Mouse (Mus musculus): ENCODE results near the gene Pdcd4. TPM values are rescaled to one million over a fixed set of nuclear protein-coding genes. Genes with fewer than 3 reads are reported as not detected.
A peak's percentile ranks its signal among the peaks of the same experiment; 100 is the strongest.
"Not testable (repeated sequence)": the region's sequence is repeated elsewhere in the genome, so short reads cannot be mapped to it uniquely, and the experiment has no call there.

Pdcd4 gene
- polyA plus RNA-seq, 1 experiment from 2014 or later, result 129 TPM

DNA sequence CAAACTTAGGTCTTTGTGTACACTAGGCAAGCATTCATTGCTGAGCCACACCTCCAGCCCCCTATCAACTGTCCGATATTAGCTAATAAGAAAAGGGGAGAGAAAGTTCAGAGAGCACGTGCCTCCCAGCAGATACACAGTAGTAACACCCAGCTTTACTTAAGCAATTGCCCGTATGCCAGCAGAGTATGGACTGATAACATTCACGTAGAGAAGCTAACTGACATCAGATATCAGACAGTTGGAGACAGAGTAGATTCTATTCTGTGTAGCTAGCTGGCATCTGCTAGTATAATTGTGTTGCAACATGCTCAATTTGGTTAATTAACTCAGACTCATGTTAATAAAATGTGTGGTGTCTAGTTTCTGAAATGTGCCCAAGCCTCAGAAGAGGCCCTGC is 49.1 kb downstream of the Pdcd4 start:
- no peaks in the 10 kb centered on the region for H3K9me3 ChIP-seq
- H3K27me3 ChIP-seq, result no peaks in the 10 kb centered on the region
- ATAC-seq (ENCODE audit: insufficient number of reproducible peaks, insufficient read depth, low FRiP score, low TSS enrichment), result no peak
- WGBS, result 83% methylated on average over 4 of the region's 4 CpGs
- 0 out of 2 replicates have a peak, but pooled peaks cover 3% of the 10 kb centered on the region for H3K4me1 ChIP-seq
- no peak overlapping the region for H3K4me2 ChIP-seq (replicated peaks)
- H3K27ac ChIP-seq, result no peak overlapping the region
- H3K9ac ChIP-seq, result no peak overlapping the region
- no peak overlapping the region for H3K4me3 ChIP-seq
- H3K36me3 ChIP-seq, result peaks cover 18% of the 10 kb centered on the region

DNA sequence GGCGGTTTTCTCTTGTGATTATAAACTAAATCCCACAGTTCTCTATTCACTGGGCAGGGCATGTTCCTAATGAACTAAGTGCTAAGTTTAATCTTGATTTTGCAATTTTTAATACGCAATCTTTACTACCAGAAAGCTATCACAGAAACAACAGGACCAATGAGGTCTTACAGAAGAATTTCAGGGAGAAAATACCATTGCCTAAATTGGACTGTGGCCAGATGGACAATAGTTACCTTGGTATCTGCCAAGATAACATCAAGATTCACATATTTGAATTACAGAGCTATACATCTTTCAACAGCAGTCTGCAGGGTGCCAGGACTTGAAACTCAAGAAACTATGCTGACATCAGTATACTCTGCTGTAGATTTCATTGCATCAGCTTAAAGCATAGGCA is 50.3 kb downstream of the Pdcd4 start:
- WGBS, result 93% methylated on average over 2 of the region's 2 CpGs
- Histone ChIP-seq H3K27ac (no peak overlapping the region), H3K27me3 (no peaks in the 10 kb centered on the region), H3K9ac (no peak overlapping the region), H3K9me3 (no peaks in the 10 kb centered on the region), H3K4me1 (peaks cover 5% of the 10 kb centered on the region), H3K4me3 (no peak overlapping the region), H3K4me2 (replicated peaks) (no peak overlapping the region), H3K36me3 (peaks cover 13% of the 10 kb centered on the region; the same call in 1 of the 2 replicates)
- no peak for ATAC-seq (ENCODE audit: insufficient number of reproducible peaks, insufficient read depth, low FRiP score, low TSS enrichment)

DNA sequence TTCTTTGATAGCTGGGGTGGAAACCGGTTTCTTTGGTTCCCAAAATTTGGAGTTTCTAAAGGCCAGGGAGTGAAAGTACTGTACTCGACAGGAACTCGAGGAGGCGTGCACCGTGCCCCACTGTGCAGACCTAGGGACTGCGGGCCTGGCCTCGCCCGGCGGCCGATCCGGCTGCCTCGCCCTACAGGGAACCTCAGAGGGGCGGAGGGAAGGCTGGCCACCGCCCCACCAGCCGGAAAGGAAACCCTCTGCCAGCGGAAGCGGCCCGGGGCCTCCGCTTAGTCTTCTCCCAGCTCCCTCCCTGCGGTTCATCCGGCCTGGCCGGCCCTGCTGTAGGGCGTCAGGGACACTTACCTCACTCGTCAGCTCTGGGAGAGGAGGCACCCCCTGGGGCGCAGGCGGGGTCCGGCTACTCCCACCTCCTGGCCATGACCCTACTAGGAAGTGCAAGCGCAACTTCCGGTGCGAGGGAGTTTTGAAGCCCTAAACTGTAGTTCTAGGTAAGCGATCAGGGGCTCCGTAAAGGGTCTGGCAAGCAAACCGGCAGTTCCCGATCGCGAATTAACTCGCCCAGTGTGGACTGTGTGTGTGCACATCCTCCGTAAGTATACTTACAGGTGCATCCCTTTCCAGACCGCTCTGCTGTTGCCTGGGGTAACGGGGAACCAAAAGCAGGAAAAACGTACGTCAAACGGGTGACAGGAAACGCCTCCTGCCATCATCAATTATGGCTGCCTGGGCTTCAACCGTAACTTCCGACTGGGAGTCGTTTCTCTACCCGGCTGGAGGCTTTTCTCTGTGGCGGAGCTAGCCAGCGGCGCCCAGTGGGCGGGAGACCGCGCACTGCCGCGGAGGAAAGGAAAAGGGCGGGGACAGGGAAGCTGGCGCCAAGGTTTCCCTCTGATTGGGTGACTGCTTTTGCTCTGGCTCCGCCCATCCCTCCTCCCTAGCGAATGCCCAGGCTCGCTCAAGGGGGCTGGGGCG is 52.1 kb downstream of the Pdcd4 start, which contains the start of the genes Shoc2 and Bbip1:
Gene Shoc2 (plus strand): TSS at position 505 of the 984 bp plus-strand sequence.
Gene Bbip1 (minus strand): TSS at position 826 of the 984 bp plus-strand sequence.
- peak; percentile 91 for ATAC-seq (ENCODE audit: insufficient number of reproducible peaks, insufficient read depth, low FRiP score, low TSS enrichment)
- Histone ChIP-seq H3K9ac (peak within 1 kb of the TSS; percentile 98), H3K4me1 (peaks cover 9% of the 10 kb centered on the region), H3K4me3 (peak within 1 kb of the TSS; percentile 90), H3K27ac (peak within 1 kb of the TSS; percentile 98), H3K36me3 (0 out of 2 replicates have a peak, but pooled peaks cover 5% of the 10 kb centered on the region), H3K27me3 (no peaks in the 10 kb centered on the region), H3K9me3 (no peaks in the 10 kb centered on the region), H3K4me2 (replicated peaks) (peak within 1 kb of the TSS; percentile 52)
- WGBS, result under 1% methylated on average over 61 of the region's 62 CpGs

DNA sequence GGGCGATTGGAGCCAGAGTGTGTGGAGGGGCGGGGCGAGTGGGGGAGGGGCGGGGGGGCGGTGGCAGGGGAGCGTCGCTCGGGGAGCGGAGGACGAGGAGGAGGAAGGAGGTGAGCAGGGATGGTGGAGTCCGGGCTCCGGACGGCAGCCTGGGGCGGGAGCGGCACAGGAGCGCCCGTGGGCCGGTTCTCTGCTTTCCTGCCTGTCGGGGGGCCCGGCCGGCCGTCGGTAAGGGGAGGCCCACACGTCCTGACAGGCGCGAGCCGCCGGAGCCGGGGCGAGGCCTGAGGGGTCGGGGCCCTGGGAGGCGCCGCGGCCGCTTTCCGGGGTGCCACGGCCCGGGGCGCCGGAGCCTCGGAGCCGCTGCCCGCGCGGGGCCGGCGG is 52.7 kb downstream of the Pdcd4 start:
- Histone ChIP-seq H3K4me2 (replicated peaks) (peak overlapping the region; percentile 52), H3K4me3 (peak overlapping the region; percentile 90), H3K4me1 (peaks cover 9% of the 10 kb centered on the region), H3K27me3 (no peaks in the 10 kb centered on the region), H3K9ac (peak overlapping the region; percentile 98), H3K27ac (peak overlapping the region; percentile 98), H3K36me3 (no peaks in the 10 kb centered on the region), H3K9me3 (no peaks in the 10 kb centered on the region)
- ATAC-seq (ENCODE audit: insufficient number of reproducible peaks, insufficient read depth, low FRiP score, low TSS enrichment), result peak; percentile 70
- WGBS, result under 1% methylated on average over 32 of the region's 47 CpGs

DNA sequence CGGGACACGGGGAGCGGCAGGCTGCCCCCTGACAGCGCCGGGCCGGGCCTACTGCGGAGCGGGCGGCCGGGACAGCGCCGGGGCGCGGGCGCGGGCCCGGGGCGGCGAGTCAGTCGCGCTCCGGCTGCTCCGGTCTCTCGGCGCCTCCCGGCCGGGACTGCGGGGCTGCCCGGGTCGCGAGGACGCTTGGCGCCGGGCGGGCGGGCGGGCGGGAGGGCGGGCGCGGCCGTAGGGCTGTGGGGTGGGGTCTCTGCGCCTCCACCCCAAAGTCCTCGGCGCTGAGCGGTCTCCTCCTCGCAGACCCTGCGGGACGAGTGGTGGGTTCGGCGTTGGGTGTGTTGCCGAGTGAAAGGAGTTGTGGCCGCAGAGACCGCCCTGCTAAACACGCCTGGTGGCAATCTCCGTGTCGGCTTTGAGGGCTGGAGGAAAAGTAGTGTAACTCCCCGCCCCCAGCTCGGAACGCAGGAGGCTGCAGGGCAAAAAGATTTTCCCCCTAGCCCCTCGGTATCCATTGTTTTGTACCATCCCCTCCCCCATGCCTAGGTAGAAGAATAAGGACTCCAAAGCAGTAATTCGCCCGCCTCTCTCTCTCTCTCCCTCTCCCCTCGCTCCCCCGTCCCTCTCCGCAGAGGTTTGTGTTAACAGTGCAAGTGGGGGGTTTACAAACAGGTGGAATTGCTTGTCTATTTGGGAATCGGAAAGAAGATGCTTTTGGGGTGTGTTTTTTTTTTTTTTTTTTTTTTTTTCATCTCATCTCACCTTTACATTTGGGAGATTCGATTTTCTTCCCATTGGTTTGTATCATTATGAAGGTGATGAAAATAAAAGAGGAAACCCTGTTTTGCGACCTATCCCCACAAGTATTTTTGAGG is 53.4 kb downstream of the Pdcd4 start:
- no peak; the same call in 1 of the 2 replicates for ATAC-seq (ENCODE audit: insufficient number of reproducible peaks, insufficient read depth, low FRiP score, low TSS enrichment)
- peak overlapping the region; percentile 98 for H3K27ac ChIP-seq
- peak overlapping the region; percentile 98 for H3K9ac ChIP-seq
- no peaks in the 10 kb centered on the region for H3K36me3 ChIP-seq
- peak overlapping the region; percentile 90 for H3K4me3 ChIP-seq
- no peaks in the 10 kb centered on the region for H3K27me3 ChIP-seq
- WGBS, result 1% methylated on average over 35 of the region's 69 CpGs
- H3K4me2 ChIP-seq (replicated peaks), result peak overlapping the region; percentile 52
- peaks cover 9% of the 10 kb centered on the region for H3K4me1 ChIP-seq
- no peaks in the 10 kb centered on the region for H3K9me3 ChIP-seq

DNA sequence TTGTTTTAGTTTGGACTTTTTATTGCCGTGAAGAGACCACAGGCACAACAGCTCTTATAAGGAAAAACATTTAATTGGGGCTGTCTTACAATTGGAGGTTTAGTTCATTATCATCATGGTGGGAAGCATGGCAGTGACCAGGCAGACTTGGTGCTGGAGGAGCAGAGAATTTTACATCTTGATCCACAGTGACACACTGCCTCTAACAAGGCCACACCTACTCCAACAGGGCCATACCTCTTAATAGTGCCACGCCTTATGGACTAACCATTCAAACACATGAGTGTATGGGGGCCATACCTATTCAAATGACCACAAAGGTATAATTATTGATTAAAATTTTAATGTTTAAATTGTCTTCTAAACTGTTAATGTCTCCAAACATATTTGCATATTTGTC is 65.5 kb downstream of the Pdcd4 start:
- H3K27ac ChIP-seq, result no peak overlapping the region
- no peak overlapping the region for H3K4me2 ChIP-seq (replicated peaks)
- no peaks in the 10 kb centered on the region for H3K36me3 ChIP-seq
- no peaks in the 10 kb centered on the region for H3K9me3 ChIP-seq
- ATAC-seq (ENCODE audit: insufficient number of reproducible peaks, insufficient read depth, low FRiP score, low TSS enrichment), result no peak
- H3K9ac ChIP-seq, result no peak overlapping the region
- H3K4me1 ChIP-seq, result peaks cover 4% of the 10 kb centered on the region
- no peak overlapping the region for H3K4me3 ChIP-seq
- no peaks in the 10 kb centered on the region for H3K27me3 ChIP-seq
- 90% methylated on average over 2 of the region's 2 CpGs for WGBS

DNA sequence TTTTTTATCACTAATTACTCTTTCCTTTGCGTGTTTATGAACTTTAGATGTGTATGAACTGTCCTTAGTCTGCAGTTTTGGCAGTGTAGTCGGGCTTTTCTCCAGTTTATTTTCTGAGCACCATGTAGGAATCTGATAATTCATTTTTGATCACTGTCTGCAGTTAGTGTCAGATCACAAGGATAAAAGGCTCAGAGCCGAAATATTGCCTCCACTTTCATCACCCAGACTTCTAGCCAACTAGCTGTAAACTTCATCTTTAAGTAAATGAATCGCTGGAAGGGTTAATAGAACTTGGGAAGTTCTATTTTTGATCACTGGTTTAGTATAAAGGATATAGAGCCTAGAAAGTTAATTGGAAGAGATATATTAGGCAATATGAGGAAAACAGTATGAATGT is 70.5 kb downstream of the Pdcd4 start:
- Histone ChIP-seq H3K27me3 (no peaks in the 10 kb centered on the region), H3K36me3 (no peaks in the 10 kb centered on the region), H3K4me2 (replicated peaks) (no peak overlapping the region), H3K9me3 (no peaks in the 10 kb centered on the region), H3K4me1 (no peaks in the 10 kb centered on the region), H3K4me3 (no peak overlapping the region), H3K27ac (no peak overlapping the region), H3K9ac (no peak overlapping the region)
- ATAC-seq (ENCODE audit: insufficient number of reproducible peaks, insufficient read depth, low FRiP score, low TSS enrichment), result no peak
- WGBS, result 89% methylated on average over 4 of the region's 4 CpGs

DNA sequence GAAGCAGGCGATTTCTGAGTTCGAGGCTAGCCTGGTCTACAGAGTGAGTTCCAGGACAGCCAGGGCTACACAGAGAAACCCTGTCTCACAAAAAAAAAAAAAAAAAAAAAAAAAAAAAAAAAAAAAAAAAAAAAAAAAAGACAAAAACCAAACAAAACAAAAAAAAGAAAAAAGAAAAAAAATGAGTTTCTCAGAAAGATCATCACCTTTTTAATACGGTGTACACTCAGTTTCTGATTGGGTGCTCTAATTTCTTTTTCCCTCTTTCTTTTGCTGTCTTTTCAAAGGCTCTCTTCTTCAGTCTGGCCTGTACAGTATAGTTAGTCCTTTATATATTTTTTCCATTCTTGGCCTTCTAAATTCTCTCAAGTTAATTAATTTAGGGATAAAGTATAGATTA is 72.3 kb downstream of the Pdcd4 start:
- not testable (repeated sequence) for H3K9me3 ChIP-seq; ATAC-seq (ENCODE audit: insufficient number of reproducible peaks, insufficient read depth, low FRiP score, low TSS enrichment); H3K27ac ChIP-seq; H3K27me3 ChIP-seq; H3K4me2 ChIP-seq (replicated peaks); H3K9ac ChIP-seq; H3K4me3 ChIP-seq; H3K36me3 ChIP-seq; H3K4me1 ChIP-seq
- 92% methylated on average over 3 of the region's 3 CpGs for WGBS

DNA sequence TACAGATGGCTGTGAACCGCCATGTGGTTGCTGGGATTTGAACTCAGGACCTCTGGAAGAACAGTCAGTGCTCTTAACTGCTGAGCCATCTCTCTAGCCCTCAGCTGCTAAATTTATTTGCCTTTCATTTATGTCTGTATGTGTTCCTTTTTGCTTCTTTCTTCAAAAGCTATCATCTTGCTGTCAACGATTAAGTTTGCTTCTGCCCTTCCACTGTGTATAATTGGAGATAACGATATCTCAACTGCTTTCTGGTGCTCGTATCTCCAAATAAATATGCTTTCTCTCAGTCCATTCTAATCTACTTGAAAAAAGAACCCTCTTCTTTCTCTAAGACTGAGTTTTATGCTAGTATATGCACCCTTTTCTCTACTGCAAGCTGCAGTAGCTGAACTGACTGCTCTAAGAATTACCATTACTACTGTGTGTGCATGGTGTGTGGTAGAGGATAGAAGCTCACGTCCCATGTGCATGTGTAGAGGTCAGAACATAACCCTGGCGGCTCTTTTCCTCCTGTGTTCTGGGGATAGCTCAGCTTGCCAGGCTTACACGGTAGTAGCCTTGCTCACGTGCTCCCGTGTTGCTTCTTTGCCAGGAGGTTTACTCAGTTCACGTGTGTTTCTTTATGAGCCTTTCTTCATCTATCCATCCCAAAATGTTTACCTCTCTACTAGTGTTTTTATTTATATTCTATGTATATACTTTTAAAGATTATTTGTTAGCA is 73.0 kb downstream of the Pdcd4 start:
- no peak overlapping the region for H3K4me2 ChIP-seq (replicated peaks)
- no peak overlapping the region for H3K9ac ChIP-seq
- no peak overlapping the region for H3K4me3 ChIP-seq
- H3K9me3 ChIP-seq, result no peaks in the 10 kb centered on the region
- ATAC-seq (ENCODE audit: insufficient number of reproducible peaks, insufficient read depth, low FRiP score, low TSS enrichment), result no peak
- no peaks in the 10 kb centered on the region for H3K36me3 ChIP-seq
- H3K4me1 ChIP-seq, result no peaks in the 10 kb centered on the region
- H3K27me3 ChIP-seq, result no peaks in the 10 kb centered on the region
- H3K27ac ChIP-seq, result no peak overlapping the region
- WGBS, result 86% methylated on average over 10 of the region's 10 CpGs

DNA sequence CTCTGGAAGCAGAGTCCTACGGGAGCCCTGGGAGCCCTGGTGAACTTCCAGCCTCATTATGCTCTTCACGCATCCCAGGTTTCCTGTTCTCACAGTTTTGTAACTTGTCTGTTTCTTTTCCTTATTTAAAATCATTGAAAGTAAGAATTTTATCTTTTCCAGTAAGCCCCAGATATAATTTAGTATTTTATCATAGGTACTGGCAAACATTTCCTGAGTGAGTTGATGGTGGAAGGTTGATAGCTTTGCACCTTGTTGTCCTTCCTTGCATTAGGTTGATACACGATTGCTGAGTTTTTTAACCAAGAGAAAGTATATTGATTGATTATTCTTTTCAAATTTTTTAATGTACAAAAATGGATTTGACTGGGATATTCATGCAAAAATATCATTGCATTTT is 77.2 kb downstream of the Pdcd4 start:
- ATAC-seq (ENCODE audit: insufficient number of reproducible peaks, insufficient read depth, low FRiP score, low TSS enrichment), result no peak
- Histone ChIP-seq H3K4me2 (replicated peaks) (no peak overlapping the region), H3K36me3 (no peaks in the 10 kb centered on the region), H3K4me3 (no peak overlapping the region), H3K4me1 (no peaks in the 10 kb centered on the region), H3K9ac (no peak overlapping the region), H3K9me3 (no peaks in the 10 kb centered on the region), H3K27ac (no peak overlapping the region), H3K27me3 (no peaks in the 10 kb centered on the region)
- 90% methylated on average over 3 of the region's 3 CpGs for WGBS

DNA sequence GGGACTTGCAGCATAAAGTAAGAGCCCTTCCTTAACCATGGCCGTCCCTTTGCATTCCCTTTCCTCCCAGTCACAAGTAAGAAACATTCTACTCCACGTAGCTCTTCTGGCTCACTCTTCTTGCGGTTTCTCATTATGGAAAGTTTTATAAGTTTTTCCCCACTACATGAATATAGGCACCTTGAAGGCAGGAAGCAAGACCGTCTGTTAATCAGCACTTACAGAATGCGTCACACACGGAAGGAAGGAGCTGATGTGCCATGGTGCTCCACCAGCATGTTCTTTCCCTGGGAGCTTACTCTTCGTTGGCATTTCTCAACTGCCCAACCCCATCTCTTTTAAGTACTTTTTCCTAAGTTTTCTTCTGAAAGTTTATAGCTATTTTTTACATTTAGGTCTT is 79.9 kb downstream of the Pdcd4 start:
- ATAC-seq (ENCODE audit: insufficient number of reproducible peaks, insufficient read depth, low FRiP score, low TSS enrichment), result no peak
- no peak overlapping the region for H3K9ac ChIP-seq
- H3K27ac ChIP-seq, result no peak overlapping the region
- no peaks in the 10 kb centered on the region for H3K27me3 ChIP-seq
- no peak overlapping the region for H3K4me2 ChIP-seq (replicated peaks)
- H3K4me3 ChIP-seq, result no peak overlapping the region
- 75% methylated on average over 7 of the region's 7 CpGs for WGBS
- H3K4me1 ChIP-seq, result no peaks in the 10 kb centered on the region
- no peaks in the 10 kb centered on the region for H3K9me3 ChIP-seq
- H3K36me3 ChIP-seq, result 0 out of 2 replicates have a peak, but pooled peaks cover 3% of the 10 kb centered on the region

Data from embryonic facial prominence, embryonic 12.5 days (tissue).